In the genomic region with DNA sequence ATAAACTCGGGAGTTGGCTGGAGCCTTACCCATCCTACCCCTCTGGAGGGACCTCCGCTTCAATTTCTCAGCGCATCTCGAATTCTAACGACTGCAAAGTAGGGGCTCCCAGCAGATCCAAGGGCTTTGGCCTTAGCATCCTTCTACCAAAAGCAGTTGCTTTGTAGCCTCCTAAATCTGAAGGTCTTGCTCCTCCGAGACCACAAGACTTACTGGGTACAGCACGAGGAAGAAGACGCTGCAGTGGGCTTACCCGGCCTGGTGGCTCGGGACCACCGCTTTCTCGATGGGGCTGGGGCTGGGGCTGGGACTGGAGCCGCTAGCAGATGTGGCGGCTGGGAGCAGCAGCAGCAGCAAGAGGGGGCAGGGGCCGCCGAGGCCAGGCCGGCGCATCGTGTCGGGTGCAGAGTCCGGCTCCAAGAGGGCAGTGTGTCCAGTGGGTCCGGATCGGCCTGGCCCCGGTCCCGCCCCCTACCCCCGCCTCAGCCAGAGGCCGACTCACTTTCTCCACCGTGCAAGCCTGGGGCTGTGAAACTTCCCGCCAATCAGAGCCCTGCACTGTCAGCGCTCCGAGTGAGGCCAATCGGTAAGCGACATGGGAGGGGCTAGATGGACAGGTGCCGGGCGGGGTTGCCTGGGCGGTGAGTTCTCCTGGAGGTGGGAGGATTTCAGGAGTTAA, we compare ENCODE assay signal across 8 mouse cellular contexts. TPM values are rescaled to one million over a fixed set of nuclear protein-coding genes. Genes with fewer than 3 reads are reported as not detected.
DNase-seq lines count a peak whose midpoint lies in the region; ATAC-seq and TF ChIP-seq lines count a peak whose summit lies in the region.

Gene Ltbp4, minus strand, starts transcription at position 518 of the 679 bp plus-strand sequence.

- TF ChIP-seq CTCF in layer of hippocampus, adult 2 months (conservative IDR thresholded peaks at IDR 0.05), result no peak

- intact Hi-C loops in gastrocnemius, postnatal 36 days (cut with DNase I), result loop anchor here (5.0 to 10.0 kb wide), 2 partner anchors 190 to 347 kb away; partner anchors contain the start of gene Zfp607b

- H3K9ac ChIP-seq in intestine, embryonic 16.5 days (ENCODE audit: low read depth, low read length), result peak within 1 kb of the TSS; percentile 41
- H3K9ac ChIP-seq in limb, embryonic 14.5 days (ENCODE audit: low read depth, low read length, severe bottlenecking), result peak within 1 kb of the TSS; percentile 51
- peak within 1 kb of the TSS; percentile 45 for H3K9ac ChIP-seq in neural tube, embryonic 11.5 days (ENCODE audit: low read length)

- peaks cover 37% of the 10 kb centered on the region for H3K27me3 ChIP-seq in intestine, embryonic 16.5 days (replicated peaks; ENCODE audit: control insufficient read depth, insufficient read depth, low read length)
- peaks cover 21% of the 10 kb centered on the region for H3K27me3 ChIP-seq in limb, embryonic 14.5 days (ENCODE audit: control insufficient read depth, insufficient read depth, low read length)
- peaks cover 57% of the 10 kb centered on the region for H3K27me3 ChIP-seq in neural tube, embryonic 11.5 days (ENCODE audit: control insufficient read depth, insufficient read depth, low read length)

- 0 out of 2 replicates have a peak, but pooled peaks cover 2% of the 10 kb centered on the region for H3K36me3 ChIP-seq in intestine, embryonic 16.5 days (ENCODE audit: control insufficient read depth, insufficient read depth, low read length)
- H3K36me3 ChIP-seq in limb, embryonic 14.5 days (ENCODE audit: control insufficient read depth, insufficient read depth, low read length), result peaks cover under 1% of the 10 kb centered on the region; the same call in 1 of the 2 replicates
- H3K36me3 ChIP-seq in neural tube, embryonic 11.5 days (ENCODE audit: control insufficient read depth, insufficient read depth, low read length), result peaks cover 2% of the 10 kb centered on the region; the same call in 1 of the 2 replicates

- H3K4me1 ChIP-seq in intestine, embryonic 16.5 days (ENCODE audit: control insufficient read depth, insufficient read depth, low read length), result peaks cover 35% of the 10 kb centered on the region
- peaks cover 24% of the 10 kb centered on the region for H3K4me1 ChIP-seq in limb, embryonic 14.5 days (ENCODE audit: control insufficient read depth, insufficient read depth, low read length)
- H3K4me1 ChIP-seq in neural tube, embryonic 11.5 days (ENCODE audit: control insufficient read depth, insufficient read depth, low read length), result peaks cover 7% of the 10 kb centered on the region

- peak; percentile 60 for ATAC-seq in intestine, embryonic 16.5 days
- peak; percentile 54 for ATAC-seq in limb, embryonic 14.5 days (ENCODE audit: low FRiP score, low read depth)
- ATAC-seq in neural tube, embryonic 11.5 days (ENCODE audit: insufficient read depth, low FRiP score, low TSS enrichment), result peak; percentile 56; the same call in 1 of the 2 replicates

- peak within 1 kb of the TSS; percentile 65 for H3K4me2 ChIP-seq in intestine, embryonic 16.5 days (ENCODE audit: low read depth, low read length)
- peak within 1 kb of the TSS; percentile 69 for H3K4me2 ChIP-seq in limb, embryonic 14.5 days (replicated peaks; ENCODE audit: low read depth, low read length, severe bottlenecking)
- peak within 1 kb of the TSS; percentile 61 for H3K4me2 ChIP-seq in neural tube, embryonic 11.5 days (ENCODE audit: low read depth)

- TF ChIP-seq POLR2A in limb, embryonic 14.5 days (IDR thresholded peaks at IDR 0.05; ENCODE audit: borderline replicate concordance, extremely low read depth, insufficient read depth, insufficient read length), result no peak

- peak within 1 kb of the TSS; percentile 86; the same call in 1 of the 2 replicates for H3K27ac ChIP-seq in layer of hippocampus, adult 2 months
- H3K27ac ChIP-seq in intestine, embryonic 16.5 days (ENCODE audit: low read length), result no peak within 1 kb of the TSS
- no peak within 1 kb of the TSS for H3K27ac ChIP-seq in limb, embryonic 14.5 days (replicated peaks; ENCODE audit: low read depth, low read length)
- H3K27ac ChIP-seq in neural tube, embryonic 11.5 days (ENCODE audit: low read depth, low read length), result no peak within 1 kb of the TSS

- no peak for DNase-seq in layer of hippocampus, adult 2 months (ENCODE audit: low spot score in 2 of 2)
- DNase-seq in layer of hippocampus, adult 9-10 months (ENCODE audit: low spot score), result no peak
- no peak for DNase-seq in adrenal gland, postnatal 4 days (ENCODE audit: low spot score in 2 of 2)
- no peak for DNase-seq in gastrocnemius, postnatal 36 days
- DNase-seq in limb, embryonic 14.5 days (ENCODE audit: low spot score), result peak; percentile 61
- DNase-seq in neural tube, embryonic 11.5 days (ENCODE audit: low spot score), result peak; percentile 73
- no peak for DNase-seq in spleen, adult 18-20 months

- H3K9me3 ChIP-seq in intestine, embryonic 16.5 days (ENCODE audit: control insufficient read depth, low read length), result no peaks in the 10 kb centered on the region
- H3K9me3 ChIP-seq in limb, embryonic 14.5 days (ENCODE audit: control insufficient read depth, low read length), result no peaks in the 10 kb centered on the region
- H3K9me3 ChIP-seq in neural tube, embryonic 11.5 days (ENCODE audit: control insufficient read depth, low read length), result no peaks in the 10 kb centered on the region

- WGBS in intestine, embryonic 16.5 days, result 1% methylated on average over 36 of the region's 36 CpGs
- 0% methylated on average over 28 of the region's 36 CpGs for WGBS in limb, embryonic 14.5 days
- under 1% methylated on average over 35 of the region's 36 CpGs for WGBS in neural tube, embryonic 11.5 days

- peak within 1 kb of the TSS; percentile 37 for H3K4me3 ChIP-seq in layer of hippocampus, adult 2 months
- peak within 1 kb of the TSS; percentile 39 for H3K4me3 ChIP-seq in intestine, embryonic 16.5 days (ENCODE audit: low read length)
- H3K4me3 ChIP-seq in limb, embryonic 14.5 days (replicated peaks; ENCODE audit: low read length), result peak within 1 kb of the TSS; percentile 43
- peak within 1 kb of the TSS; percentile 38 for H3K4me3 ChIP-seq in neural tube, embryonic 11.5 days (ENCODE audit: low read depth, low read length)

RNA-seq across cellular contexts. Expression of gene Ltbp4, which starts in this region (rescaled TPM):
- total RNA-seq in layer of hippocampus, adult 2 months (2021), result 10 to 100 TPM; 54.5 to 54.8 TPM
- 100 to 1,000 TPM in 1 of 2 experiments, 10 to 100 TPM in 1; 95.4 to 102 TPM for total RNA-seq in adrenal gland, postnatal 4 days (2021)
- total RNA-seq in gastrocnemius, postnatal 36 days (2021), result 10 to 100 TPM; 62.1 to 65.3 TPM
- polyA plus RNA-seq in intestine, embryonic 16.5 days (2015; fragmentation: Nextera tagmentation; extraction: Ambion mirVana), result 70.2 and 79.2 TPM in 2 replicates
- polyA plus RNA-seq in limb, embryonic 14.5 days (2012; rRNA removed), result 86.0 and 107 TPM in 2 replicates
- polyA plus RNA-seq in limb, embryonic 14.5 days (2014; fragmentation: Nextera tagmentation; extraction: Ambion mirVana), result 54.3 and 57.1 TPM in 2 replicates
- 7.0 and 8.0 TPM in 2 replicates for polyA plus RNA-seq in neural tube, embryonic 11.5 days (2014; fragmentation: Nextera tagmentation; extraction: Ambion mirVana)

Comparison
In these comparisons a context has a peak if more than half of its experiments do, and no peak if none do; other contexts are left out.
1. DNase-seq: peak in limb, embryonic 14.5 days (single experiment) and neural tube, embryonic 11.5 days (single experiment); none in layer of hippocampus, adult 2 months (0 of 2), layer of hippocampus, adult 9-10 months (single experiment), adrenal gland, postnatal 4 days (0 of 2), gastrocnemius, postnatal 36 days (0 of 2) and spleen, adult 18-20 months (0 of 2).
2. Peak in every context shown above with its lines, with median percentiles within 50 percentile points of each other: H3K4me3 ChIP-seq, ATAC-seq, H3K4me2 ChIP-seq and H3K9ac ChIP-seq.